Mouse (Mus musculus): ENCODE results near the gene Gtf2ird1. TPM values are rescaled to one million over a fixed set of nuclear protein-coding genes. Genes with fewer than 3 reads are reported as not detected.

Gene Gtf2ird1
- polyA plus RNA-seq, 1 experiment from 2014 or later: 46.7 TPM

DNA sequence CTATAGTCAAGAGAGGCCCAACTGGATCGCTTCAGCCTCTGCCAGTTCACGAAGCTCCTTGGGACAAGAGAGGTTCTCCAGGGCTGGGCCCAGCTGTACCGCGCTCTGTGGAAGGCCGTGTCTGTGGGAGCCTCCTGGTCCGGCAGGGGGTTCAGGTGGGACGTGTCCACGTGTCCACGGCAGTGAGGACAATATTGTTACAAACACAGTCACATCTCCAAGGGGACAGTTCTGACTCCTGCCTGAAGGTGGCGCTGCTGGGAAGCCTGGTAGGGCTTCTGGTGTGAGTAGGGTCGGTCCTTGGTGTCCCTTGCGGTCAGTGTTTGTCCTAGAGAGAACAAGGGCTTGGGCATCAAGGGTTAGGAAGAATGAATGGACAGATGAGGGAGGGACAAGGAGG, 33.9 kb upstream of the Gtf2ird1 start:
- no peak overlapping the region for H3K4me3 ChIP-seq (replicated peaks; ENCODE audit: low read depth, low read length)
- ATAC-seq (replicated peaks; ENCODE audit: low FRiP score, low read depth) (no peak), DNase-seq (ENCODE audit: low spot score) (no peak)
- TF ChIP-seq CTCF (IDR thresholded peaks at IDR 0.05; ENCODE audit: low read depth): peak; percentile 59
- no peaks in the 10 kb centered on the region for H3K4me1 ChIP-seq (replicated peaks; ENCODE audit: insufficient read depth, low read length)
- WGBS: 90% methylated on average over 12 of the region's 12 CpGs
- no peak overlapping the region for H3K27ac ChIP-seq
- H3K9ac ChIP-seq (ENCODE audit: low read depth, low read length): no peak overlapping the region
- H3K9me3 ChIP-seq (replicated peaks; ENCODE audit: low read length): no peaks in the 10 kb centered on the region
- H3K4me2 ChIP-seq (ENCODE audit: low read length): no peak overlapping the region
- no peaks in the 10 kb centered on the region for H3K27me3 ChIP-seq (ENCODE audit: insufficient read depth, low read length)
- H3K36me3 ChIP-seq (ENCODE audit: insufficient read depth, low read length): peaks cover 13% of the 10 kb centered on the region; the same call in 1 of the 2 replicates

DNA sequence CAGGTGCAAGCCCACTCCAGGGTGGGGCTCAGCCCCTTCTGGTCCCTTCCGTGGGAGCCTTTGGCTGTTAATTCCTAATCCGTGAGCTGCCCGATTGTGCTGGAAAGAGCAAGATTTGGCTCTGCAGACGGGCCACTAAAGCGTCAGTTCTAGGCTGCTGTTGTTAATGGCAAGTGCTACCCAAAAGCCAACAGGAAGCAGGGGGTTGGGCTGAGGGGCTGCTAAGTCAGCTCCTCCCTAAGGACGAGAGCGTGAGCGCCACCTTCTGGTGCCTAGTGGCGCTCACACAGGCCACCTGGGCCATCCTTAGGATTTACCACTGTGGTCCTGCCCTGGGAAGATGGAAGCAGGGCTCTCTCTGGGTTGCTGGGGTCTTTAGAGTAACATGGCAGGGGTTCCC, 33.1 kb upstream of the Gtf2ird1 start:
- ATAC-seq (replicated peaks; ENCODE audit: low FRiP score, low read depth) (no peak), DNase-seq (ENCODE audit: low spot score) (peak; percentile 68)
- H3K4me1 ChIP-seq (replicated peaks; ENCODE audit: insufficient read depth, low read length): no peaks in the 10 kb centered on the region
- no peak overlapping the region for H3K4me3 ChIP-seq (replicated peaks; ENCODE audit: low read depth, low read length)
- no peak overlapping the region for H3K27ac ChIP-seq
- no peak overlapping the region for H3K9ac ChIP-seq (ENCODE audit: low read depth, low read length)
- no peak overlapping the region for H3K4me2 ChIP-seq (ENCODE audit: low read length)
- peaks cover 13% of the 10 kb centered on the region; the same call in 1 of the 2 replicates for H3K36me3 ChIP-seq (ENCODE audit: insufficient read depth, low read length)
- H3K27me3 ChIP-seq (ENCODE audit: insufficient read depth, low read length): no peaks in the 10 kb centered on the region
- TF ChIP-seq CTCF (IDR thresholded peaks at IDR 0.05; ENCODE audit: low read depth): peak; percentile 68
- 28% methylated on average over 9 of the region's 9 CpGs for WGBS
- H3K9me3 ChIP-seq (replicated peaks; ENCODE audit: low read length): no peaks in the 10 kb centered on the region

DNA sequence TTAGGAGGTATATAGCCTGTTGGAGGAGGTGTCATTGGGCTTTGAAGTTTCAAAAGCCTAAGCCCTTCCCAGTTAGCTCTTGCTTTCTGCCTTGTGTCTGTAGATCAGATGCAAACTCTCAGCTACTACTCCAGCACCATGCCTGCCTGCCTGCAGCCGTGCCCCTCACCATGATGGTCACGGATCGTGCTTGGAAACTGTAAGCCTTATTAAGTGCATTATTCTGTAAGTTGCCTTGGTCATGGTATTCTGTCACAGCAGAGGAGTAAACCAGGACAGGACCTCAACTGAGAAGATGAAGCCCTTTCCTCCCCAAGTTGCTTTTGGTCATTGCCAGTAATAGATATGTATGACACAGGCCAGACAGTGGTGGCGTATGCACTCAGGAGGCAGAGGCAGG, 32.1 kb upstream of the Gtf2ird1 start:
- H3K9me3 ChIP-seq (replicated peaks; ENCODE audit: low read length): no peaks in the 10 kb centered on the region
- ATAC-seq (replicated peaks; ENCODE audit: low FRiP score, low read depth) (no peak), DNase-seq (ENCODE audit: low spot score) (no peak)
- no peak overlapping the region for H3K4me3 ChIP-seq (replicated peaks; ENCODE audit: low read depth, low read length)
- no peaks in the 10 kb centered on the region for H3K27me3 ChIP-seq (ENCODE audit: insufficient read depth, low read length)
- H3K4me2 ChIP-seq (ENCODE audit: low read length): no peak overlapping the region
- TF ChIP-seq CTCF (IDR thresholded peaks at IDR 0.05; ENCODE audit: low read depth): no peak
- no peaks in the 10 kb centered on the region for H3K4me1 ChIP-seq (replicated peaks; ENCODE audit: insufficient read depth, low read length)
- no peak overlapping the region for H3K27ac ChIP-seq
- H3K36me3 ChIP-seq (ENCODE audit: insufficient read depth, low read length): peaks cover 13% of the 10 kb centered on the region; the same call in 1 of the 2 replicates
- H3K9ac ChIP-seq (ENCODE audit: low read depth, low read length): no peak overlapping the region
- 88% methylated on average over 4 of the region's 4 CpGs for WGBS

DNA sequence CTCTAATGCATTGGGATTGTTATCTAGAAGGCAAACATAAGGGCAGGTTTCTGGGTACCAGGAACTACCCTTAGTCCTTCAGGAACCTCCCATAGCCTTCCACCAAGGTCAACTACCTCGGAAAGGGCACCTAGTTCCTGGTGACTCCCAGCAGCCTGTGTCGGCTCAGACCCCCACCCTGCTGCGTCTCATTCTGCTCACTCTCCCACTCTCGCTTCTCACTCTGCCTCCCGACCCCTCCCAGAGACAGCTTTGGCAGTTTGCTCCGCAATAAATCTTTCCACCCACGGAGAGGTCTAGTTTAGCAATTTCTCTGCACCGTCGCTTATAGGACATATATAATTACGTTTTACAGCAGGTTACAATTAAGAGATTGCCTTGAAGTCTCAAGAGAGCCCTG, 31.5 kb upstream of the Gtf2ird1 start:
- TF ChIP-seq CTCF (IDR thresholded peaks at IDR 0.05; ENCODE audit: low read depth): no peak
- Histone ChIP-seq H3K4me1 (replicated peaks; ENCODE audit: insufficient read depth, low read length) (no peaks in the 10 kb centered on the region), H3K27me3 (ENCODE audit: insufficient read depth, low read length) (no peaks in the 10 kb centered on the region), H3K27ac (no peak overlapping the region), H3K9me3 (replicated peaks; ENCODE audit: low read length) (no peaks in the 10 kb centered on the region), H3K4me3 (replicated peaks; ENCODE audit: low read depth, low read length) (no peak overlapping the region), H3K4me2 (ENCODE audit: low read length) (no peak overlapping the region), H3K36me3 (ENCODE audit: insufficient read depth, low read length) (peaks cover 13% of the 10 kb centered on the region; the same call in 1 of the 2 replicates), H3K9ac (ENCODE audit: low read depth, low read length) (no peak overlapping the region)
- DNase-seq (ENCODE audit: low spot score) (no peak), ATAC-seq (replicated peaks; ENCODE audit: low FRiP score, low read depth) (no peak)
- WGBS: 30% methylated on average over 10 of the region's 10 CpGs

DNA sequence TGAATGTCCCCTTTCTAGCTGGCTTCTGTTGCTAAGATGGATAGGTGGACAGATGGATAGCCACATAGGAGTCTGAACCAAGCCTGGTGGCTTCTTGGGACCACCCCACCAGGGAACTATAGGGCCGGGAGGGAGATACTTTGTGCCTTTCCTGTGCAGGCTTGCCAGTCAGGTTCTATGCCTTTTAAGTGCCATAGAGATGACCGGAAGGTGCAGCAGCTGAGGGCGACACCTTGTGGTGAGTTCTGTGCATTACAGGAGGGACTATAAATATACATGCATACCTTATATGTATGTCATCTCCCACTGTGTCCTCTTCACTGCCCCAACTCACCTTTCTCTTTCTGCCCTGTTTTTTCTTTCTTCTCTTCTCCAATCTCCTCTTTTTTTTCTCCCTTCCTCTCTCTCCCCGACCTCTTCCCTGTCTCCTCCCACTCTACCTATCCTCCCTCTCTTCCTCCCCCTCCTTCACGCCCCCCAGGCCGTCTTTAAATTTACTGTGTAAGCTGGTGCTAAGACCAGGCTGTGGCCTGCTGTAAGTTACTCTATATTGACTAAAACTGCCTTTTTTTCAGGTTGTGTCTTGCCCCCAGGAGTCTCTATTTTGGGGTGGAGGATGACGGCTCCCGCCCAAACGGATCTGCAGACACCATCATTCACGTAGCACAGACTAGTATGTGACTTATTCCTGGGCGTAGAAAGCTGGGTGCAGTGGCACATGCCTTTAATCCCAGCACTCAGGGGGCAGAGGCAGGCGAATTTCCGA, 29.6 kb upstream of the Gtf2ird1 start:
- TF ChIP-seq CTCF (IDR thresholded peaks at IDR 0.05; ENCODE audit: low read depth): peak; percentile 99
- Histone ChIP-seq H3K4me2 (ENCODE audit: low read length) (no peak overlapping the region), H3K4me1 (replicated peaks; ENCODE audit: insufficient read depth, low read length) (no peaks in the 10 kb centered on the region), H3K9ac (ENCODE audit: low read depth, low read length) (no peak overlapping the region), H3K27me3 (ENCODE audit: insufficient read depth, low read length) (no peaks in the 10 kb centered on the region), H3K4me3 (replicated peaks; ENCODE audit: low read depth, low read length) (no peak overlapping the region), H3K9me3 (replicated peaks; ENCODE audit: low read length) (no peaks in the 10 kb centered on the region), H3K36me3 (ENCODE audit: insufficient read depth, low read length) (0 out of 2 replicates have a peak, but pooled peaks cover 8% of the 10 kb centered on the region), H3K27ac (no peak overlapping the region)
- 57% methylated on average over 13 of the region's 13 CpGs for WGBS
- ATAC-seq (replicated peaks; ENCODE audit: low FRiP score, low read depth) (no peak), DNase-seq (ENCODE audit: low spot score) (peak; percentile 92)

DNA sequence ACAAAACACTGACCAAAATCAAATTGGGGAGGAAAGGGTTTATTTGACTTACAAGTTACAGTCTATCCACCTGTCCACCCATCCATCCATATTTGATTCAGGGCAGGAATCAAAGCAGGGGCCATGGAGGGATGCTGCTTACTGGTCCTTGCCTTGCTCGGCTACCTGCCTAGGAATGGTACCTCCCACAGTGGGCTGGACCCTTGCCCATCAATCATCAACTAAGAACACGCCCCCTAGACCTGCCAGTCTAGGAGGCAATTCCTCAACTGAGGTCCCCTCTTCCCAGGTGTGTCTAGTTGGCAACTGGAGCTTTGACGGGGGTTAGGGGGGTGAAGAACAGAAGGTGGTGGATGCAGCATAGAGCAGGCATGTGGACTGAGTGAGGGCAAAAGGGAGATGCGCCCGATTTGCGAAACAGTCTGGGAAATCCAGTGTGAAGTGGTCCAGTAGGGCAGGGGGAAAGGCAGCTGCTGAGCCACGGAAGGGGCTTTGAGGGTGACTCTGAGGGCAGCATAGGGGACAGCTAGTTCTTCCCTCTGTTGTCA, 28.7 kb upstream of the Gtf2ird1 start:
- 81% methylated on average over 7 of the region's 7 CpGs for WGBS
- H3K9ac ChIP-seq (ENCODE audit: low read depth, low read length): no peak overlapping the region
- no peak for DNase-seq (ENCODE audit: low spot score)
- TF ChIP-seq CTCF (IDR thresholded peaks at IDR 0.05; ENCODE audit: low read depth): no peak
- no peak overlapping the region for H3K27ac ChIP-seq
- 0 out of 2 replicates have a peak, but pooled peaks cover 2% of the 10 kb centered on the region for H3K36me3 ChIP-seq (ENCODE audit: insufficient read depth, low read length)
- no peak for ATAC-seq (replicated peaks; ENCODE audit: low FRiP score, low read depth)
- H3K27me3 ChIP-seq (ENCODE audit: insufficient read depth, low read length): no peaks in the 10 kb centered on the region
- H3K4me3 ChIP-seq (replicated peaks; ENCODE audit: low read depth, low read length): no peak overlapping the region
- no peak overlapping the region for H3K4me2 ChIP-seq (ENCODE audit: low read length)
- H3K9me3 ChIP-seq (replicated peaks; ENCODE audit: low read length): no peaks in the 10 kb centered on the region
- no peaks in the 10 kb centered on the region for H3K4me1 ChIP-seq (replicated peaks; ENCODE audit: insufficient read depth, low read length)

Measured in kidney, postnatal 0 days (tissue).